Mouse (Mus musculus): Measurements from ENCODE around the gene Zeb2. TPM values are rescaled to one million over a fixed set of nuclear protein-coding genes. Genes with fewer than 3 reads are reported as not detected.

The Zeb2 gene
- polyA plus RNA-seq, 1 experiment from 2014 or later: 31.5 TPM

DNA sequence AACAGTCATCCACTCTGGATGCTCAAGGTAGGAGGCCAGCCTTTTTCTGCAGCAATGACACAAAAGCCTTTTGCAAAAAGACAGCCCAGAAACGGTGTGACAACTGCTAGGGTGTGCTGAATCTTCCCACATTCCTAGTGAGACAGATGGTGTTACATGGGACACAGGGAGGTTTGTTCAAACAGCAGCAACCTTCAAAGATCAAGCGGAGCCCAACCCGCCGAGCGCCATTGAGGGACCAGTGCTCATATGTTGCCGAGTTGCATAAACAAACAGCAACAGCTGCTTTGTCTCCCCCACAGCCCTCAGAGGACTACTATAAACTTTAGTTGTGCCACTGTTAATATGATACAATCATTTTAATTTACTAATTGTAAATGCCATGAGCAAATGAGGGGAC lies 117.3 kb downstream of the Zeb2 start:
- no peaks in the 10 kb centered on the region for H3K9me3 ChIP-seq
- peaks cover 8% of the 10 kb centered on the region; the same call in 1 of the 2 replicates for H3K36me3 ChIP-seq (replicated peaks)
- H3K27ac ChIP-seq: no peak overlapping the region
- 54% methylated on average over 6 of the region's 6 CpGs for WGBS
- H3K4me2 ChIP-seq: no peak overlapping the region
- H3K4me3 ChIP-seq: no peak overlapping the region
- H3K27me3 ChIP-seq (replicated peaks): no peaks in the 10 kb centered on the region
- ATAC-seq (replicated peaks): 0 out of 2 replicates have a peak, but pooled peaks have one; percentile 17
- H3K4me1 ChIP-seq: no peaks in the 10 kb centered on the region
- no peak overlapping the region for H3K9ac ChIP-seq

DNA sequence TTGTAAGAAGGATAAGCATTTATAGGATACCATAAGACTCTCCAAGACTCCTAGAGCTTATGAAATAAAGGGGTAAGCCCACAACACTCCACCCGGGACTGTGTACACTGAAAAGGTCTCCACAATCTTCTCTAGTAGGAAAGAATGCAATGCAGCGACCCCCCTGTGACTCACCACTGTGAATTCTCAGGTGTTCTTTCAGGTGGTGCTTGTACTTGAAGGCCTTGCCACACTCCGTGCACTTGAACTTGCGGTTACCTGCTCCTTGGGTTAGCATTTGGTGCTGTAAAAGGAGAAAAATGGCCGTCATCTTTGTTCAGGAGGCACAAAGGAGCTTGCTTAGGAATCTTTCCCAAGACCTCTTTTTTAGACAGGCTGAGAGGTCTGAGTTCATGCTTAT lies 118.5 kb downstream of the Zeb2 start:
- Histone ChIP-seq H3K9ac (no peak overlapping the region), H3K4me1 (no peaks in the 10 kb centered on the region), H3K4me2 (no peak overlapping the region), H3K27me3 (replicated peaks) (no peaks in the 10 kb centered on the region), H3K36me3 (replicated peaks) (peaks cover 8% of the 10 kb centered on the region; the same call in 1 of the 2 replicates), H3K4me3 (no peak overlapping the region), H3K9me3 (no peaks in the 10 kb centered on the region), H3K27ac (no peak overlapping the region)
- 95% methylated on average over 5 of the region's 5 CpGs for WGBS
- no peak for ATAC-seq (replicated peaks)

DNA sequence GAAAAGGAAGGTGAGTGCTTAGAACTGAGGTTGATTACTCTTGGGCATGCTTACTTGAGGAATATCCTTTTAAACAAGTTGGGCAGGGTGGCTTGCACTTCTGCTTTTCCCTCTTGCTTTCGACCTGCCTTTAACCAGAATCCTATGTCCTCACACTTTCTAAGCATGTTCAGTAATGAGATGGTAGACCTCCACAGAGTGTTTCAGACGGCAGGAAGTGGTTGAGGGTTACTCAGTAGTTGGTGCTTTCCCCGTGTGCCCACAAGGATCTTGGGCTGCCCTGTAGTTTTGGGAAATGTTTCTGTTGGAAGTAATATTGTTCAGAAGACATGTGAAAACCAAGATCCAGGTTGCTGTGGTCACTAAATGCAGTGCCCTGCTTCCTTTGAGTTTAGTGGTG lies 135.5 kb downstream of the Zeb2 start:
- Histone ChIP-seq H3K4me1 (peaks cover 15% of the 10 kb centered on the region), H3K4me3 (no peak overlapping the region), H3K9ac (no peak overlapping the region), H3K27ac (no peak overlapping the region), H3K4me2 (no peak overlapping the region), H3K9me3 (no peaks in the 10 kb centered on the region), H3K27me3 (replicated peaks) (no peaks in the 10 kb centered on the region), H3K36me3 (replicated peaks) (no peaks in the 10 kb centered on the region)
- no peak for ATAC-seq (replicated peaks)
- WGBS: 91% methylated on average over 3 of the region's 3 CpGs

DNA sequence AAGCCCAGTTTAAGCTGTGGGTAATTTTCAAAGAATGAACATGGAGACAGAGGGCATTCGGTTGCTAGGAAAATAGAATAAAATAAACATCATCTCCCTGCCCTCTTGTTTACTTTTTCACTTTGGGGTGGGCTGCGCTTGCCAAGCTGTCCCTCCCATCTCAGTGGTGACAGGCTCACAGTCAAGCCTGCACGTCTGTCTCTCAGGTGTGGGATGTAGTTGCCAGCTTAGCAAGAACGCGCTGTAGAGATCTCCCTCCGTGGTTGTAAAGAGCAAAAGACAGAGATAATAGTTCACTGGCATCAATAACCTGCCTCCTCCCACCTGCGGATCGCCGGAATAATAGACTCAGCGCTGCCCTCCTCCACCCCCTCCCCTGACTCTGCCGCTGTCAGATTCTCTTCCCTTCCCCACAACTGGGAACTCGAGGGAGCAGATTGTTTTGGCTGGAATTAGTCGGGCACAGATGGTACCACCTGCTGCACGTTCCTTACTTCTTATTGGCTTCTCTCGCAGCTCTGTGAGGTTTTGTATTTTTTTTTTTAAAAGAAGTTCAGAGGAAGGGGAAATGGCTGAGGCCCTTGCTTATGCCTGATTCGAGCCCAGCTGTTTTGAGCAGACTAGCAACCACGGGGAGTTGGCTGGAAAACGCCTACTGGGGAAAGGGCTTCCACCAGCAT lies 138.0 kb downstream of the Zeb2 start:
- H3K27ac ChIP-seq: no peak overlapping the region
- H3K4me3 ChIP-seq: peak overlapping the region; percentile 28
- H3K9ac ChIP-seq: no peak overlapping the region
- no peaks in the 10 kb centered on the region for H3K36me3 ChIP-seq (replicated peaks)
- peaks cover 15% of the 10 kb centered on the region for H3K4me1 ChIP-seq
- no peaks in the 10 kb centered on the region for H3K9me3 ChIP-seq
- peak; percentile 65 for ATAC-seq (replicated peaks)
- WGBS: 3% methylated on average over 18 of the region's 18 CpGs
- no peaks in the 10 kb centered on the region for H3K27me3 ChIP-seq (replicated peaks)
- peak overlapping the region; percentile 71 for H3K4me2 ChIP-seq

DNA sequence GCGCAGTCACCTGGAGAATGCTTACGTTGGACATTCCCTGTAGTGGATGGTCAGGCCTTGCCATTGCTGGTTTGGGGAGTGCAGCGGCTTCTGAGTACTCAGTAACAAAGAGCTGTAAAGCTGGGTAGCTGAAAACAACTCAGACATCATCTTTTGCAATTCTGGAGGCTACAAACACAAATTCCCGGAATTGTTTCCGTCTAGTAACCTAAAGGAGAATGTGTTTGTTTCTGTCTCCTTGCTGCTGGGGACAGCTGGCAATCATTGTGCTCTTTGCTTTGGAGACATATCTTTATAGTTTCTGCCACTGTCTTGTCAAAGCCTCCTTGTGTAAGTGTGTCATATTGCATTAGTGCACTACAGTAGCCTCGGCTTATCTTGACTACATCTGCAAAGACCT lies 139.2 kb downstream of the Zeb2 start:
- no peak overlapping the region for H3K9ac ChIP-seq
- H3K4me2 ChIP-seq: no peak overlapping the region
- no peak overlapping the region for H3K27ac ChIP-seq
- H3K9me3 ChIP-seq: no peaks in the 10 kb centered on the region
- ATAC-seq (replicated peaks): no peak
- H3K4me3 ChIP-seq: no peak overlapping the region
- 76% methylated on average over 6 of the region's 6 CpGs for WGBS
- H3K36me3 ChIP-seq (replicated peaks): no peaks in the 10 kb centered on the region
- no peaks in the 10 kb centered on the region for H3K27me3 ChIP-seq (replicated peaks)
- peaks cover 15% of the 10 kb centered on the region for H3K4me1 ChIP-seq

DNA sequence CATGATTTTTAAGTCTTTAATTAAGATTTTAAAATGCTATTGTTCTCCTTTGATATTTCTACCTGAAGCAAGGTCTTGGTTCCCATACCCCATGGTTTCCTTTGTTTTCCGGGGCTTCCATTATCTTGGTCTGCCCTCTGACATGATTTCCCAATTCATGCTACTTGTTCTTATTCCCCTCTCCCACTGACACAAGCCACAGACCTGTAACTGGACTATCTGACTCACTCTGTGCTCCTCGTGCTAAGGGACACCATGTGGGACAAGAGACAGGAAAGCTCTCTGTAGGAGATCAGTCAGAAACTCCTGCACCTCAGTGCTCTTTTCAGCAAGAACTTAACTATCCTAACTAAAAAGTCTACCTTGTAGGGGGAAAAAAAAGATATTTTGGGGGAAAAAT lies 139.6 kb downstream of the Zeb2 start:
- Histone ChIP-seq H3K9me3 (no peaks in the 10 kb centered on the region), H3K4me2 (no peak overlapping the region), H3K4me3 (no peak overlapping the region), H3K4me1 (peaks cover 15% of the 10 kb centered on the region), H3K27me3 (replicated peaks) (no peaks in the 10 kb centered on the region), H3K27ac (no peak overlapping the region), H3K9ac (no peak overlapping the region), H3K36me3 (replicated peaks) (no peaks in the 10 kb centered on the region)
- 70% methylated on average over 2 of the region's 2 CpGs for WGBS
- no peak for ATAC-seq (replicated peaks)

DNA sequence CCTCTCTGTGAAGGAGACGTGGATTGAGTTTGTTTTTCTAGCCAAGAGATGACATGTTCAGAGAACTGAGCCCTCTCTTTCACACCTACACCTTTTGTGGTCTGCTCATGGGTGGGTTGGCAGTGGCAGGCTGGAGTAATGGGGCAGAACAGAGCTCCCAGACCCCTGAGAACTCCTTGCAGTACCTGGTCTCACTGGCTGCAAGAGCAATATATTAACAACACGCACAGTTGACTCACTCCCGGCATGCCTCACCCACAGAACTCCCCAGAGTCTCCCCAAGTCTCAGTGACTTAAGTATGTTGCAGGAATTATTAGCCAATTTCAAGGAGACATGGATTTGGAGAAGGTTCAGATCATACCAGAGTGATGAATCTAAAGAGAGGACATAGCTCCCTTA lies 140.1 kb downstream of the Zeb2 start:
- Histone ChIP-seq H3K4me2 (no peak overlapping the region), H3K9me3 (no peaks in the 10 kb centered on the region), H3K36me3 (replicated peaks) (no peaks in the 10 kb centered on the region), H3K4me3 (no peak overlapping the region), H3K27ac (no peak overlapping the region), H3K4me1 (peaks cover 15% of the 10 kb centered on the region), H3K9ac (no peak overlapping the region), H3K27me3 (replicated peaks) (no peaks in the 10 kb centered on the region)
- no peak for ATAC-seq (replicated peaks)
- WGBS: 87% methylated on average over 3 of the region's 3 CpGs

DNA sequence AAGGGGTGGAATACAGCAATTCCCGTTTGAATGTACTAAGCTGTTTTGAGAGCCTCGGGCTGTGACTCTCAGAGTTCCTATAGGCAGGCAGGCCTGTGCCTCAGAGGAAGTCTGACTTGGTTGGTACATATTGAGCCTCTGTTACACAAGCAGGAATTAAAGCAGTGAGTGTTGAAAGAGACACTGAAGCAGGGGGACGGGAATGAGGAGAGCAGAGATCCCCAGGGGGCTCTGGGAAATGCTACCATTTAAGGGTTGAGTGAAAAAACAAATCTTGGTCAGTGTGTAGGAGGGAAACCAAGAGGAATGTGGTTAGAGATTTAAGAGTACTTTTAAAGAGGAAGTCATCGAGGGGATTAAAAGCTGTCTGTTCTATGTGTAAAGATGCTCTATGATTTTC lies 140.7 kb downstream of the Zeb2 start:
- Histone ChIP-seq H3K4me2 (no peak overlapping the region), H3K9me3 (no peaks in the 10 kb centered on the region), H3K4me1 (peaks cover 15% of the 10 kb centered on the region), H3K27me3 (replicated peaks) (no peaks in the 10 kb centered on the region), H3K9ac (no peak overlapping the region), H3K36me3 (replicated peaks) (no peaks in the 10 kb centered on the region), H3K4me3 (no peak overlapping the region), H3K27ac (no peak overlapping the region)
- ATAC-seq (replicated peaks): no peak
- 47% methylated on average over 4 of the region's 4 CpGs for WGBS

DNA sequence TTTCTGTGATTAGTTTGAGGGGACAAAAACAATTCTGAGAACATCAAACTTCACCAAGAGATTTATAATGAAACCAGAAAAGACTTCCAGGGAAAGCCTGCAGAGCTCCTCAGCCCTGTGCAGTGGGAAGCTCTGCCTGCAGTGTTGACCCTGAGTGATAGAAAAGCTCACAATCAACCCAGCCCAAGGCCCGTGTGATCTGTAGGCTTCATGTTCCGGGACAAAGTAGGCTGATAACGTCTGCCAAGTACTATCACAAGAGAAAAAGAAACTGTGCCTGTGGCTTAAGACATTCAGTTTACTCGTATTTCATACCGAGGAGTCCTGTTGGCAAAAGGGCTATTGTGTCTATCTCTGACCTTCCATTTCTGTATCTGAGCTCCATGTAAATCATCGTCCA lies 143.4 kb downstream of the Zeb2 start:
- Histone ChIP-seq H3K4me3 (no peak overlapping the region), H3K9ac (no peak overlapping the region), H3K4me1 (peaks cover 5% of the 10 kb centered on the region), H3K27ac (no peak overlapping the region), H3K4me2 (no peak overlapping the region), H3K36me3 (replicated peaks) (no peaks in the 10 kb centered on the region), H3K9me3 (no peaks in the 10 kb centered on the region), H3K27me3 (replicated peaks) (no peaks in the 10 kb centered on the region)
- WGBS: 90% methylated on average over 6 of the region's 6 CpGs
- ATAC-seq (replicated peaks): no peak

DNA sequence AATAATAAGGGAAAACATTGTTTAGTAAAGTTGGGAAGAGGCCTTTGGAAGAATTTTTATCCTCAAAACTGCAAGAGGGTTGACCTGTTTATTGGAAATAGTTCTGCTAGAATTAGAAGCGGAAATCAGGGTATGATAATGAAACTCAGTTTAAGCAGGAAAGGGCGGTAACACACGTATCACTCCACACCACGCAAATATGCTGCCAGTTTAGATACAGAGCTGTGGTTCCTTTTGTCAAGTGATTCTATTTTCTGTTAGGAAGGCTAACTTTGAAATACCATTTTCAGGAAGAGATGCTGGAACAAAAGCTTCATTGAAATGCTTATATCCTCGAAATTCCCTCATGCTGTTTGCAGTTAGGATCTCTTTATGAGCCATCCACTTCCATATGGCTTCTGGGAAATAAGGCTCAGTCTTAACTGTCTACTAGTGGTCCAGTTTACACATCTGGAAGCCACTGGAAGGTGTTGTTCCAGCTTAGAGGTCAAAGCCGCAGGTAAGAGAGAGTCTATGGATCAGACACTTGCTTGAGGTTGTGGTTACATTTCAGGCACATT lies 147.0 kb downstream of the Zeb2 start:
- ATAC-seq (replicated peaks): no peak
- H3K27me3 ChIP-seq (replicated peaks): no peaks in the 10 kb centered on the region
- no peak overlapping the region for H3K27ac ChIP-seq
- no peak overlapping the region for H3K4me2 ChIP-seq
- H3K36me3 ChIP-seq (replicated peaks): no peaks in the 10 kb centered on the region
- no peaks in the 10 kb centered on the region for H3K9me3 ChIP-seq
- 88% methylated on average over 6 of the region's 6 CpGs for WGBS
- H3K4me1 ChIP-seq: no peaks in the 10 kb centered on the region
- no peak overlapping the region for H3K9ac ChIP-seq
- H3K4me3 ChIP-seq: no peak overlapping the region

DNA sequence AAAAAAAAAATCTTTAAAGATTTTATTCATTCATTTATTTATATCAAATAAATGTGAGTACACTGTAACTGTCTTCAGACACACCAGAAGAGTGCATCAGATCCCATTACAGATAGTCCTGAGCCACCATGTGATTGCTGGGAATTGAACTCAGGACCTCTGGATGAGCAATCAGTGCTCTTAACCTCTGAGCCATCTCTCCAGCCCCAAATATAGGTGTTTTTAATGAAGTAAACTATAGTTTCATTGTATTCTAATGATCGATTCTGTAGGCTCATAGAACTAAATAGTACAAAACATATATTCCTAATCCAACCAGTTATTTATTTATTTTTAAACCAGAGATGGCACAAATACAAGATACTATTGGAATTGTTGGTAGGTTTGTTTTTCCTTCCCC lies 147.6 kb downstream of the Zeb2 start:
- Histone ChIP-seq H3K9me3 (no peaks in the 10 kb centered on the region), H3K27ac (no peak overlapping the region), H3K9ac (no peak overlapping the region), H3K27me3 (replicated peaks) (no peaks in the 10 kb centered on the region), H3K4me3 (no peak overlapping the region), H3K4me2 (no peak overlapping the region), H3K36me3 (replicated peaks) (no peaks in the 10 kb centered on the region), H3K4me1 (no peaks in the 10 kb centered on the region)
- WGBS: 97% methylated on average over 1 of the region's 1 CpGs
- ATAC-seq (replicated peaks): no peak

DNA sequence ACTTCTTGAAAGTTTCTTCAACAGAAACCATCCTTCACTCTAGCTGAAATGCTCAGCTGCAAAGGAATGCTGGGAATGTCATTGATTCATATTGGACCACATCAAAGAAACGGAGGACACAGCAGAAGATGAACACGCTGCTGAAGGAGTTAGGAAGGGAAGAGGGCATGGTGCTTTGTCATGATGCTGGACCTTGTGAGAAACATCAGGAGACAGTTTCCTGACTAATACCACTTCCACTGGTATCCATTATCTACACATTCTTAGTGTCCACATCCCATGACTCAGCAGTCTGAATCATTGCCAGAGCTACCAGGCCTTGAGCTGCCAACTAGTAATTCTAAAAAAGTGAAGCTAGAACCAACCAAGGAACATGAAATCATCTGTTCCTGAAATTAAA lies 148.0 kb downstream of the Zeb2 start:
- ATAC-seq (replicated peaks): no peak
- no peak overlapping the region for H3K4me3 ChIP-seq
- no peaks in the 10 kb centered on the region for H3K9me3 ChIP-seq
- no peaks in the 10 kb centered on the region for H3K36me3 ChIP-seq (replicated peaks)
- H3K4me2 ChIP-seq: no peak overlapping the region
- H3K27me3 ChIP-seq (replicated peaks): no peaks in the 10 kb centered on the region
- 92% methylated on average over 2 of the region's 2 CpGs for WGBS
- H3K4me1 ChIP-seq: no peaks in the 10 kb centered on the region
- no peak overlapping the region for H3K9ac ChIP-seq
- H3K27ac ChIP-seq: no peak overlapping the region

DNA sequence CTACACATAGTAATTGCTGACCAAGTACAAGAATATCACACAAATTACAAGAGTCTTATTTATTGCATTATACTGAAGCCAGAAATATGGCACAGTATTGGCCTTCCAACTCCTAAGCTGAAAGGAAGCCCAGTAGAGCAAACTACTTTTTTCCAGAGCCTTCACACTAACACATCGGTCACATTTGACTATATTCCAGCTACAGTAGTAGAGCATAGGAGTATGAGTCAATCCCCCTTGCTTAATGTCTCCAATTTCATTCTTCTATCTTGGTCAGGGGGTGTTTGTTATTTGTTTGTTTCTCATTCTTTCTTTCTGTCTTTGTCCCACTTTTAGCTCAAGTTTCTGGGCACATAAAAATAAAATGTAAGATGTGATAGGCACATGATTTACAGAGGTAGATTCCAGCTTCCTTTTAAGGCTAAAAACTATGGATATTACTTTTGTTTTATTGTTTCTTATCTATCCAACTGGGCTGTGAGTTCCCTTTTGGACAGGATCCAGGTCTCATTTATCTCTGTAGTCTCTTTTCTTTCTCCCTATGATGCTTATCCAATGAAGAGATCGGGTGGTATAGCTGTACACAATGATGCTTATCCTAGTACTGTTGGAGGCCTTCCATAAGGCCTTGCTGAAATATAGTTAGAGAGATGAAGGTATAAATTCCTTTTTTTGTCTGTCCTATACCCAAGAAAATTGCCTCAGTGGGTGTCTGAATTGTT lies 151.2 kb downstream of the Zeb2 start:
- H3K4me1 ChIP-seq: no peaks in the 10 kb centered on the region
- WGBS: 89% methylated on average over 2 of the region's 2 CpGs
- no peak overlapping the region for H3K4me2 ChIP-seq
- no peaks in the 10 kb centered on the region for H3K27me3 ChIP-seq (replicated peaks)
- no peaks in the 10 kb centered on the region for H3K36me3 ChIP-seq (replicated peaks)
- H3K27ac ChIP-seq: no peak overlapping the region
- no peak for ATAC-seq (replicated peaks)
- no peak overlapping the region for H3K4me3 ChIP-seq
- H3K9me3 ChIP-seq: no peaks in the 10 kb centered on the region
- no peak overlapping the region for H3K9ac ChIP-seq

Data from midbrain, embryonic 15.5 days (tissue).